Mouse (Mus musculus) embryo, embryonic 10 days (tissue): ENCODE measurements around the gene Mdh1b.

Source experiments
- DNase-seq: peaks from one replicate; pipeline ENCODE4 v3.0.0-alpha.2; 2015; ENCODE audit warnings: low spot score

Gene Mdh1b

GRCm38 (mm10) chr1:63730240-63730771, at the start of gene Mdh1b, which contains the start of gene Fastkd2:
Gene Mdh1b, minus strand, starts transcription at chr1:63730318.
Gene Fastkd2, plus strand, starts transcription at chr1:63730614.
- peak; percentile 96 for DNase-seq

- no peak for DNase-seq
Measured at GRCm38 (mm10) chr1:63776902-63777630, 46.9 kb upstream of the Mdh1b start.

- DNase-seq = no peak
Measured at GRCm38 (mm10) chr1:63776396-63776795, 46.3 kb upstream of the Mdh1b start.

- no peak for DNase-seq
Measured at GRCm38 (mm10) chr1:63770309-63770708, 40.2 kb upstream of the Mdh1b start.

- no peak for DNase-seq
Measured at GRCm38 (mm10) chr1:63769167-63769566, 39.0 kb upstream of the Mdh1b start, which contains the start of gene 4933402D24Rik. Gene 4933402D24Rik, minus strand, starts transcription at chr1:63769267.

GRCm38 (mm10) chr1:63768112-63768511, 38.0 kb upstream of the Mdh1b start:
- peak; percentile 56 for DNase-seq

- no peak for DNase-seq
Measured at GRCm38 (mm10) chr1:63764395-63764794, 34.3 kb upstream of the Mdh1b start.

- DNase-seq = peak; percentile 49
Measured at GRCm38 (mm10) chr1:63763881-63764386, 33.8 kb upstream of the Mdh1b start.

GRCm38 (mm10) chr1:63763212-63763694, 33.1 kb upstream of the Mdh1b start:
- peak; percentile 70 for DNase-seq

- DNase-seq = no peak
Measured at GRCm38 (mm10) chr1:63756005-63756404, 25.9 kb upstream of the Mdh1b start.

- no peak for DNase-seq
Measured at GRCm38 (mm10) chr1:63729796-63730195, 322 bp downstream of the Mdh1b start.

GRCm38 (mm10) chr1:63720161-63720560, 10.0 kb downstream of the Mdh1b start:
- no peak for DNase-seq

- no peak for DNase-seq
Measured at GRCm38 (mm10) chr1:63708876-63709275, 21.2 kb downstream of the Mdh1b start.

- no peak for DNase-seq
Measured at GRCm38 (mm10) chr1:63705733-63706132, 24.4 kb downstream of the Mdh1b start.

- DNase-seq = no peak
Measured at GRCm38 (mm10) chr1:63696861-63697260, 33.3 kb downstream of the Mdh1b start.

GRCm38 (mm10) chr1:63686827-63687226, 43.3 kb downstream of the Mdh1b start, which contains the start of gene Dytn:
Gene Dytn, minus strand, starts transcription at chr1:63686927.
- no peak for DNase-seq

- no peak for DNase-seq
Measured at GRCm38 (mm10) chr1:63675975-63676374, 54.1 kb downstream of the Mdh1b start.

GRCm38 (mm10) chr1:63668852-63669160, 61.3 kb downstream of the Mdh1b start:
- peak; percentile 79 for DNase-seq

GRCm38 (mm10) chr1:63667949-63668851, 61.9 kb downstream of the Mdh1b start:
- no peak for DNase-seq

GRCm38 (mm10) chr1:63667201-63667948, 62.7 kb downstream of the Mdh1b start:
- DNase-seq = peak; percentile 5

GRCm38 (mm10) chr1:63666089-63666488, 64.0 kb downstream of the Mdh1b start:
- no peak for DNase-seq

GRCm38 (mm10) chr1:63659591-63659990, 70.5 kb downstream of the Mdh1b start:
- peak; percentile 92 for DNase-seq
